Mouse (Mus musculus) kidney, postnatal 25 days (tissue): Measurements from ENCODE around the gene Schip1.
A peak's percentile ranks its signal among the peaks of the same experiment; 100 is the strongest.

ENCODE experiments used
- DNase-seq, 2 experiments: peaks; one replicate each; pipeline ENCODE4 v3.0.0; 2021; ENCODE audit warnings: mixed read lengths in 2 of 2

Schip1 gene

GRCm38 (mm10) chr3:68563922-68564321, 499.3 kb downstream of the Schip1 start:
- peak; percentile 57 to 58 for DNase-seq

GRCm38 (mm10) chr3:68564978-68565674, 500.5 kb downstream of the Schip1 start:
- DNase-seq, result no peak

GRCm38 (mm10) chr3:68565675-68566055, 501.1 kb downstream of the Schip1 start:
- no peak for DNase-seq

- DNase-seq, result no peak
Measured at GRCm38 (mm10) chr3:68567581-68567980, 503.0 kb downstream of the Schip1 start.

- no peak for DNase-seq
Measured at GRCm38 (mm10) chr3:68568149-68568548, 503.5 kb downstream of the Schip1 start.

- no peak for DNase-seq
Measured at GRCm38 (mm10) chr3:68568716-68569115, 504.1 kb downstream of the Schip1 start.

- DNase-seq, result no peak
Measured at GRCm38 (mm10) chr3:68570319-68570718, 505.7 kb downstream of the Schip1 start.

- peak; percentile 18 to 63 for DNase-seq
Measured at GRCm38 (mm10) chr3:68572249-68573225, 507.9 kb downstream of the Schip1 start.

- DNase-seq, result no peak
Measured at GRCm38 (mm10) chr3:68573226-68573624, 508.6 kb downstream of the Schip1 start.

GRCm38 (mm10) chr3:68574097-68574496, 509.5 kb downstream of the Schip1 start:
- no peak for DNase-seq

GRCm38 (mm10) chr3:68574565-68574964, 510.0 kb downstream of the Schip1 start:
- no peak for DNase-seq

GRCm38 (mm10) chr3:68575636-68576340, 511.2 kb downstream of the Schip1 start:
- no peak for DNase-seq

GRCm38 (mm10) chr3:68576431-68576830, 511.8 kb downstream of the Schip1 start:
- peak; percentile 31 to 56 for DNase-seq

- no peak for DNase-seq
Measured at GRCm38 (mm10) chr3:68576948-68577347, 512.3 kb downstream of the Schip1 start.

GRCm38 (mm10) chr3:68581591-68581990, 517.0 kb downstream of the Schip1 start:
- DNase-seq, result no peak

- DNase-seq, result peak in 1 of 2 experiments; percentile 31
Measured at GRCm38 (mm10) chr3:68582103-68582740, 517.6 kb downstream of the Schip1 start.

GRCm38 (mm10) chr3:68583031-68583693, 518.6 kb downstream of the Schip1 start:
- peak; percentile 22 to 56 for DNase-seq

GRCm38 (mm10) chr3:68583771-68584511, 519.3 kb downstream of the Schip1 start:
- no peak for DNase-seq

- DNase-seq, result no peak
Measured at GRCm38 (mm10) chr3:68585213-68585612, 520.6 kb downstream of the Schip1 start.

GRCm38 (mm10) chr3:68586646-68587064, 522.1 kb downstream of the Schip1 start:
- peak; percentile 37 to 72 for DNase-seq

- DNase-seq, result no peak
Measured at GRCm38 (mm10) chr3:68587567-68588245, 523.1 kb downstream of the Schip1 start.
